Mouse (Mus musculus) thymus, postnatal 36 days (tissue): ENCODE results near the gene Bpgm.

Source experiments
- DNase-seq, 2 experiments: peaks; one replicate each; pipeline ENCODE4 v3.0.0; 2022; ENCODE audit warnings: mixed read lengths in 2 of 2

Bpgm gene

GRCm38 (mm10) chr6:34475974-34476794 is at the start of gene Bpgm:
TSS of gene Bpgm (plus strand) at chr6:34476207.
- DNase-seq = peak; percentile 98 to 99

DNA sequence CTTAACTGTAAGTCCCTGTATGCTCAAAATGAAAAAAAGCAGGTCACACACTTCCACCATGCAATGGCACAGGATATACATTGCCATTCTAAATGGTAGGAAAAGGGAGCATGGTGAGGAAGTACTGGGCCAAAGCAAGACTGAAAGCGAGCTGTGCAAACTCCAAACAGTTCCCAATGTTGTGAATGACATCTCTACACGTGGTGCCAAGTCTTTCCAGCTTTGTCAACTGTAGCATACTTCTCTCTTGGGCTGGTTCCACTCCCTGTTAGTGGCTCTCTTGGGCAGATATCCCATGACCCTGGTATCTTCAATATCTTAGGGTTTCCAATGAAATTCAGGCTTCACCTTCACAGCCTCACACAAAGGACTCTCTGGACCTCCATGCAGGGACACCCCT is 37.0 kb upstream of the Bpgm start:
- DNase-seq = no peak

DNA sequence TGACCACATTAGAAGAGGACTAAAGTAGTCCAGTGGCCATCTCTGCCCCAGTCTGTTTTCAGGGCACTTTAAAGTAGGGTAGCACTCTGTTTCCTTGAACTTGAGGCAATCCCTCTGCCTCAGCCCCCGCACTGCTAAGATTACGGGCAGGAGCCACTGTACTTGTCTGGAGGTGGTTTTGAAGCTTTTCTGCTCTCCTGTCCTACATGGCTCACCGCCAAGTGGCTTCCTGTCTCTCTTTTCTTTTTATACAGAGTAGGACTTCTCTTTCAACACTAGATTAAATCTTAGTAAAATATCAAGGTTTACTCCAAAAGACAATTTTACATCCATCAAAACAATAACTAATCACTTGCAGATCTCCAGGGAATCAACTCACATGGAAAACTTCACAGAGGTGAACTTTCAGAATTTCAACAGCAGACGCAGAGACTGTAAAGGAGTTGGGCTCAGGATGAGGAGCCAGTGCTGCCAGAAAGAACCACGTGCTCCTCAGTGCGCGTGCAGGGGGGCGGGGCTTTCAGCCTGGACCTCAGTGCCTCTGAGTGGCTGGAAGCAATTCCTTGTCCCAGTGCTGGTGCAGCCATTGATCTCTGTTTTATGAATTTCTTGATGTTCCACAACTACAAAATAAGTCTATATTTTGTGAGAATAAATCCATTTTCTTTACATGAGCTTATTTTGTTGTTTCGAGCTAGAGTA is 34.3 kb upstream of the Bpgm start:
- DNase-seq = peak; percentile 17 to 19

DNA sequence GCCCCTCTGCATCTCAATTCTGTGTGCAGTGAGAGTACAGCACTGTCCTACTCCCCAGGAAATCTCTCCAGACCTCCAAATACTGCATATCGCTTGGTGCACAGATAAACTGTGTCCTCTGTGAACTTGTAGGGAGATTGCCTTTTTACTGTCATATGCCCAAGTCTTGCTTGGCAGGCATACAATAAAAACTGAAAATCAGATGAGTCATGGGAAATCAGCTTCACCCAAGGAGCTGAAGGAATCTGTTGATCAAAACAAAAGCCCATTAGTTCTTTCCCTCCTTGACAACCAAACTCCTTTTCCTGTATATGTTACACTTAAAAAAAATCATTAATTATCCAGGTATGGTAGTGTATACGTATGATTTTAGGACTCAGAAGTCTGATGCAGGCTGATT is 32.2 kb upstream of the Bpgm start:
- DNase-seq = no peak

- DNase-seq = peak; percentile 62 to 68
Observed at GRCm38 (mm10) chr6:34447961-34448360, 28.0 kb upstream of the Bpgm start.

DNA sequence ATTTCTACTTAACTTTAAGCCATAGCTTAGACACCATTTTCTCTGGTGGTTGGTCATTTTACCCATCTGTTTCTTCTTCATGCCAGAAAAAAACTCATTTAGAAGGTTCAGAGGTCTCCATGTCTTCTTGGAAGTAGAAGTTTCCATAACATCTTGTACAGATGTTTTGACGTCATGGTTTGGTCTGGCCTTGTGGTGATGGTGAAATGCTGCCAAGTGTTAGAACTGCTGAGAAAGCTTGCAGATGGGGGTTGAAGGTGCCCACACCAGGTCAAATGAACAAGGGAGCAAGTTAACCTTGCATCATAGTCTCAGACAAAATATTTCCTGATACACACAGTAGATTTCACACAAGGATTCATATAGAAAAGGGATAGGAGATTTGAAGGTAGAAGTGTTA is 27.3 kb upstream of the Bpgm start:
- DNase-seq = no peak

GRCm38 (mm10) chr6:34452963-34453770 is 22.8 kb upstream of the Bpgm start:
- no peak for DNase-seq

GRCm38 (mm10) chr6:34459456-34459855 is 16.6 kb upstream of the Bpgm start:
- no peak for DNase-seq

DNA sequence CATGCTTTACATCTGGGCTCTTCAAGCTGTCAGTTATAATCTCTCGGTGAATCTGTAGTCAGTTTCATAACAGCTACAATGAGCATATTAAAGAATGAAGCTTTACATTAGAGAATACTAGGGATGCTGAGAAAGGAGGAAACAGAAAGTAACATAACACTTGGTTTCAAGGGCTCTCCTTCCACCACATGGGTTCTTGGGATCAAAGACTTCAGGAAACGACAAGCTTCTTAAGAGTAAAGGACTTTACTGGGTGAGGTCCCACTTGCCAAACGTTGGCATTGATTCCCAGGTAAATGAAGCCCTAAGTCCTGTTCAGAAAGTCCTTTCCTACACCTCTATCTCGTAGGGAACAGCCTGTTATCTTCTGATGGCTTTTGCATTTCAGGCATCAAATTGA is 15.4 kb upstream of the Bpgm start:
- no peak for DNase-seq

GRCm38 (mm10) chr6:34463582-34463981 is 12.4 kb upstream of the Bpgm start:
- DNase-seq = no peak

DNA sequence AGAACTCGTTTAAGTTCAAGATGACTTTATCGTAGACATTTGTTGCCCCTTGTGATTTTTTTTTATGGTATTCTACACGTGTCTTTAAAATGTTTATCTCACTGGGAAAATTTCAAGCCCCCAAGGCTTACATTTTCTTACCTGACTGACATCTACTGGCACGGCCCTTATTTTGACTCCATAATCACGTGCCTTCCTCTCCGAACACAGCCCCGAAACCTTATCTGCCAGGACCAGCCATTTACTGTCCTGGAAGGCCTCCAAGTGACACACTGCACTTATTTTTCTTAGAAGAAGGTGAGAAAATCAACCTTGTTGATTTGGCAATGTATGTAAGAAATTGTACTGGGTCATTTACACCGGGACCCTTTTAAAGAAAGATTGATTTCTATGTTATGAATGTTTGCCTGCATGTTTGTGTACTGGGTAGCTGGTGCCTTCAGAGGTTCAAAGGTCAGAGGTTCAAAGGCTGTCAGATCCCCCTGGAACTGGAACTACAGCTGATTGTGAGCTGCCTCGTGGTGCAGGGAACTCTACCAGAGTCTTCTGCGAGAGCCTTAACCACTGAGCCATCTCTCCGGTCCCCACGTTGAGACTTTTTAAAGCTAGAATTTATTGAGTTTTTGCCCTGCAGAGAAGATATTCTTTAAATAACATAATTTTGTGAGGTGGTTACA is 4.4 kb upstream of the Bpgm start:
- no peak for DNase-seq

DNA sequence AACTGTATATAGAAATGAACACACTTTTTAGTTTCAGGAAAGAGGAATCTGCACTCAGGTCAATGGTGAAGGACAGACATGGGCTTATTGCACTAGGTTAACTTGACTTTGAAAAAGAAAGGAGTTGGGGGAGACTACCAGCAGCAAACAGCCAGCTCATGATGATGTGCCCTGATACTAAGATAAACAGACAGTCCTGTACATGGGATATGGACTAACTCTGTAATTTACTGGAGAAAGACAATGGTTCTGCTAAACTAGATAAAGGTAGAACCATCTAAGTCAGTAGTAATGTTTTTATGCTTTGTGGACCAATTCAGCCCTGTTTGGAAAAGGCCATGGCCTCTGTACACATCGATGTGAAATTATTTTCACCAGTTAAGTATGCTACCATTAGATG is 2.7 kb upstream of the Bpgm start:
- no peak for DNase-seq

GRCm38 (mm10) chr6:34474031-34474430 is 2.0 kb upstream of the Bpgm start:
- no peak for DNase-seq

DNA sequence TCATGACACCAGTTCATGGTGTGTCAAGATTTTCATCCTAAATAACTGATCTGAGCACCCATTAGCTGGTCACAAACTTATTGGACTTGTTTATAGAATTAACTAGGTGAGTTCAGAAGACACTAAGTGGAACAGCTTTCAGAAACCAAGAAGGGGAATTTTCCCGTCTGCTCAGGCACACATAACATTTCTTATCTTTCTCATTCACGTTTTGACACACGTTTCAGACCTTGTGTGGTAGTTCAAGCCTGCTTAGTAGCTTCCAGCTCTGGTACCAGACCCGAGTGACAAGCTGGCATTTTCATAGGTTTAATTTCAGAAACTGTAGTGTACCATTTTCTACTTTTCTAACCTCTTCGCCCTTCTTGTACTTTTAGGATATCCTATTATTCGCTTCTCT is 616 bp upstream of the Bpgm start:
- no peak for DNase-seq

DNA sequence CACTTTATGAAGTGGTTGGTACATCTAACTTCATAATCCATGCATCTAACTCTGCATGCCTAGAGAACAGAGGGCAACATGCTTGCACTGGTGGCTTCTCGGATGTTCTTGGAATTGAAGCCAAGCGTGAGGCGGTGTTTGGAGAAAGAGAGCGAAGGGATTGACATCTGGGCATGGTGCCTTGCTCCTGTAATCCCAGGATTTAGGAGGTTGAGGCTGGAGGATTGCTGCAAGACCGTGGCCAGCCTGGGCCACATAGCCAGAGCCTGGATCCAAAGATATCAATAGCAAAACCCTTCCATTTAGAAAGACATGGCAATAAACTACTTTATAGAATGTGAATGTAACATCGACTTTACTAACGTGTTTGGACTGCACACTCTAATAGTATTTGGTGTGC is 2.0 kb downstream of the Bpgm start:
- no peak for DNase-seq

DNA sequence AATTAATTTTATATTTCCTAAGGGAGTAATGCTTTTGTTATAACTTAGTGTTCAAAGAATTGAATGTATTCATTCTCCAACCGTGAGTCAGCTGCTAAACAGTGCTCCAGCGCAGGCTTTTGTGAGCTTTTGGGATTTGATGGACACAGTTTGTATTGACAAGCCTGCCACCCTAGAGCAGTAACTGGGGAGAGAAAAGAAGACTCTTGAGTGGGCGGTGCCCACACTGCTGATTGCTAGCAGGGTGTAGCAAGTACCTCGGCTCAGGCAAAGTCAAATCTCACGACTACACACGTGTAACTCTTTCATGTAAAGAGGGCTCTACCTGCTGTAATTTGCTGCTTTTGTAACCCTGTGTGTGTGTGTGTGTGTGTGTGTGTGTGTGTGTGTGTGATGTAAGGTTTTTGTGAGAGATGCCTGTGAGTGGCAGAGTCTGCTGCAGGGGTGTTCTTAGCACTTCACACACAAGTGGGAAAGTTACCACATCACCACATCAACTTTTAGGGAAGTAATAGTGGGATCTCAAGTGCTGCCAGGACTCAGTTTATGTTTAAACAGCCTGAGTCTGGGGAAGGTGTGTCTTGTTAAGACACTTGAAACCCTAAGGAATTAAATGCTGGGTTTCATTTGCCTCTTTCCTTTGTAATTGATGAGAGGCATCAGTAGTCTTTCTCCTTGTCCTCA is 2.8 kb downstream of the Bpgm start:
- no peak for DNase-seq

GRCm38 (mm10) chr6:34479531-34479930 is 3.5 kb downstream of the Bpgm start:
- DNase-seq = no peak

- no peak for DNase-seq
Observed at GRCm38 (mm10) chr6:34480749-34481148, 4.7 kb downstream of the Bpgm start.

DNA sequence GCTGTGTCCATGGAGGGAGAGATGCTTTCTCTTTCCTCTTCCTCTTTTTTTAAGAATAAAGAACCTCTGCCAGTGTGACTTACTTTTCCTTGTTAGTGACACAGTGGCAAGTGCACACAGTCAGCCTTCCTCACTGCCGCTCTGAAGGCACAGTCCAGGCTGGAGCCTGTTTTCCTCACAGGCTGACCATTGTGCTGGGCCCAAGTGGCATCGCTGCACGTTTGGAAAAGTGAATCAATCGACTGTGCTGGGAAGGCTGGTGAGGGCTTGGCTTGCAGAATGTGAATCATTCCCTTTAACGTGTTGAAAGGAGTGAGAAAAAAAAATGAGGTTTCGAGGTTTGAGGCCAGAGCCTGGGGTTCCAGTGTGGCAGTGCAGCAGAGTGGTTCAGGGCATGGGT is 5.3 kb downstream of the Bpgm start:
- DNase-seq = no peak

- no peak for DNase-seq
Observed at GRCm38 (mm10) chr6:34482842-34483241, 6.8 kb downstream of the Bpgm start.

DNA sequence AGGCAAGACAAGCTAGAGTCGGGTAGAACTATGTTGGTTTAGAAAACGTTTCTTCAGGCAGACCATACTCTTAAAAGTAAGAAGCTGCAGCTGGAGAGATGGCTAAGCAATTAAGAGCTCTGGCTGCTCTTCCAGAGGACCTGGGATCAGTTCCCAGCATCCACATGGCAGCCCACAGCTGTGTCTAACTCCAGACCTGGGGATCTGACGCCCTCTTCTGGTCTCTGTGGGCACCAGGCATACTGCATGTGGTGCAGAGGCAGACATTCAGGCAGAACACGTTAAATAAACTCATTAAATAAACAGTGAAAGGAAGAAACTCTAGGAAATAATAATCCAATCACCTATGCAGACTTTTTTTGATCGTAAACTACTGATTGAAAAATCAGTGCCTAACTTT is 7.4 kb downstream of the Bpgm start:
- no peak for DNase-seq

DNA sequence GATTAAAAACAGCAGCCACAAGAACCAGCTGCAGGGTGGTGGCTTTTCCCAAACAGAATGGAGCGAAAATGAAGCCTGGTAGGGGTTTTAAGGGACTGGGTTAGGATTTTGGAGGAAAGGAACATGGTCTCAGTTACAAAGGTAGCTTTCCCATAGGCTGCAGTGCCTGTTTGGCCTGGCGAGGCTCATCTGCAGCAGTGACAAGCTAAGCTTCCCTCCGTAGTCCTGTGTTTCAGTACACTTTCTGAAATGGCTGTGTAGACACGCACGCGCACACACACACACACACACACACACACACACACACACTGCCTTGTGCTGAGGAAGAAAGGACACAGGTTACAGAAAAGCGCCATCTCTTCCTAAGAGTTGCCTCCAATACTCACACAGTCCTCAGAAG is 7.8 kb downstream of the Bpgm start:
- DNase-seq = no peak
